Mouse (Mus musculus): ENCODE data around the gene Gm3739.
"Not testable (repeated sequence)": the region's sequence is repeated elsewhere in the genome, so short reads cannot be mapped to it uniquely, and the experiment has no call there.

Gm3739 gene

DNA sequence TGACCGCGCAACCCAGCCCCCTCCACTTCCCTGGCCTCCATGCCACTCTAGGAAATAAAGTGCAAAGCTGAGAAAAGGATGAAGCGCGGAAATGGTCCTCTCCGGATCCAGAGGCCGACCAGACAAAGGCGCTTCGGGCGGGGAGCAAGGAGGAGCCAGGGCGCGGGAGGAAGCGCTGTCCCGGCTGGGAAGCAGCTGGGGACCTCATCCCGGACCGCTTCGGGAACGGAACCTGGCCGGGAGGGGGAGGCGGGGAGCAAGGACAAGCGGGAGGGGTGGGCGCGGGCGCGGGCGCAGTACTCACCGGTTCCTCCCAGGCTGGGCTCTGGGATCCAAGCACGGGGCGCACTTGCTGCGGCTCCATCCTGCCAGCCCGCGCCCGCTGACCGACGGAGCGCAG is at the start of gene Gm3739:
TSS of gene Gm3739 (minus strand) at position 389 of the 400 bp plus-strand sequence.
- DNase-seq: not testable (repeated sequence)

DNA sequence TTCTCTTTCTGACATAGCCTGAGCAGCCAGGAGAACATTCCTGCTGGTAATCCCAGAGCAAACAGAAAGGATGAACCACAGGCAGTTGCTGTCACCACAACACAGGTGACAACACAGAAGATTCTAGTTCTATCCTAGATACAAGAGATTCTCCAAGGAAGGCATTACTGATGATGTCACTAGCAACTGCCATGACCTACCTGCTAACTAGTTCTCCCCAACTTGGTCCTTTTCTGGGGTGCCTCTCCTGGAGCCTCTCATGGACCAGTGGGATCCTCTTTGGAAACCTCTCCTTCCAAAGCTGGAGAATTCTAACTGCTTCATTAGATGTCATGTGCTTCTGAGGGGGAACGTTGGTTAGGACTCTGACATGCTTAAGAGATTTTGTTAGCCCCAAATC is 17.4 kb upstream of the Gm3739 start, which contains the start of gene Gm5797:
TSS of gene Gm5797 (minus strand) at position 101 of the 400 bp plus-strand sequence.
- DNase-seq: not testable (repeated sequence)

GRCm38 (mm10) chr14:7315093-7315492 is 244 bp upstream of the Gm3739 start:
- peak; percentile 47 for DNase-seq

DNA sequence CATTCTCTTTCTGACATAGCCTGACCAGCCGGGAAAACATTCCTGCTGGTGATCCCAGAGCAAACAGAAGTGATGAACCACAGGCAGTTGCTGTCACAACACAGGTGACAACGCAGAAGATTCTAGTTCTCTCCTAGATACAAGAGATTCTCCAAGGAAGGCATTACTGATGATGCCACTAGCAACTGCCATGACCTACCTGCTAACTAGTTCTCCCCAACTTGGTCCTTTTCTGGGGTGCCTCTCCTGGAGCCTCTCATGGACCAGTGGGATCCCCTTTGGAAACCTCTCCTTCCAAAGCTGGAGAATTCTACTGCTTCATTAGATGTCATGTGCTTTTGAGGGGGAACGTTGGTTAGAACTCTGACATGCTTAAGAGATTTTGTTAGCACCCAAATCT is 50.2 kb downstream of the Gm3739 start, which contains the start of gene Gm3727:
TSS of gene Gm3727 (minus strand) at position 101 of the 400 bp plus-strand sequence.
- not testable (repeated sequence) for DNase-seq

Data from thymus, postnatal 25 days (tissue).